Mouse (Mus musculus): ENCODE results near the gene Sipa1l3.
A peak's percentile ranks its signal among the peaks of the same experiment; 100 is the strongest.

The Sipa1l3 gene

GRCm38 (mm10) chr7:29444070-29444469 lies 74.4 kb downstream of the Sipa1l3 start:
- DNase-seq (ENCODE audit: low spot score), result no peak

DNA sequence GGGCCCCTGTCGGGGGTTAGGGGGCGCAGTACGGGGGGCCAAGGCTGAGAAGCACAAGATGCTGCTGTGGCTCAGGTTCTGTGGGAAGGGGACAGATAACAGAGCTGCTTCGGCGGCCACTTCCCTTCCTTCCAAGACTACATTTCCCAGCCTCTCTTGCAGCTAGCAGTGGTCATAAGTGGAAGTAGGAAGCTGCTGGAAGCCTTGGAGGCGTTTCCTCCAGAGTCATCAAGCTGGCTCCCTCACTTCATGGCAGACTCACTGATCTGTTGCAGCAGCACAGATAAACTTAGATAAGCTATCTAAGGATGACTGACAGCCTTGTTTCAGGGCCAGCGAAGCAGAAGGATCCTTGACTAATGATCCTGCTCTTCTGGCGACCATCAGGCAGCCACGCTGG lies 76.6 kb downstream of the Sipa1l3 start:
- DNase-seq (ENCODE audit: low spot score), result peak; percentile 65

GRCm38 (mm10) chr7:29441151-29441550 lies 77.3 kb downstream of the Sipa1l3 start:
- no peak for DNase-seq (ENCODE audit: low spot score)

GRCm38 (mm10) chr7:29438655-29439282 lies 79.7 kb downstream of the Sipa1l3 start:
- no peak for DNase-seq (ENCODE audit: low spot score)

GRCm38 (mm10) chr7:29438204-29438603 lies 80.2 kb downstream of the Sipa1l3 start:
- DNase-seq (ENCODE audit: low spot score), result no peak

DNA sequence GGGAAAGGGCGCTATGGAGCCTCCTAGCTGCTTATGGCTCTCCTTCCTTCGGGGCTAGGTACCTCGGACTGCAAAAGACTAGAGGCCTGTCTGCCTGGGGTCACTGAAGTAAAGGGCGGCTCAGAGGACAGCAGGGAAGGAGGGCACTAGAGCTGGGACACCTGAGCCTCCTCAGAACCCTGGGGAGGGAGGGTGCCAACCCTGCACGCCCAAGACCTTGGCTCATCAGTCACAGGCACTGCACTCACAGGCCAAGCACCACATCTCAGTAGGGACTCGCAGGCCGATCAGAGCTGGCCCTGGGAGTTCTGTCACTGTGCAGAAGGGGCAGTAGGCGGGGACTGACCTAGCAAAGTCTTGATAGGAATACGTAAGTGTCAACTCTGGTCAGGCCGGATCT lies 81.4 kb downstream of the Sipa1l3 start:
- DNase-seq (ENCODE audit: low spot score), result no peak

DNA sequence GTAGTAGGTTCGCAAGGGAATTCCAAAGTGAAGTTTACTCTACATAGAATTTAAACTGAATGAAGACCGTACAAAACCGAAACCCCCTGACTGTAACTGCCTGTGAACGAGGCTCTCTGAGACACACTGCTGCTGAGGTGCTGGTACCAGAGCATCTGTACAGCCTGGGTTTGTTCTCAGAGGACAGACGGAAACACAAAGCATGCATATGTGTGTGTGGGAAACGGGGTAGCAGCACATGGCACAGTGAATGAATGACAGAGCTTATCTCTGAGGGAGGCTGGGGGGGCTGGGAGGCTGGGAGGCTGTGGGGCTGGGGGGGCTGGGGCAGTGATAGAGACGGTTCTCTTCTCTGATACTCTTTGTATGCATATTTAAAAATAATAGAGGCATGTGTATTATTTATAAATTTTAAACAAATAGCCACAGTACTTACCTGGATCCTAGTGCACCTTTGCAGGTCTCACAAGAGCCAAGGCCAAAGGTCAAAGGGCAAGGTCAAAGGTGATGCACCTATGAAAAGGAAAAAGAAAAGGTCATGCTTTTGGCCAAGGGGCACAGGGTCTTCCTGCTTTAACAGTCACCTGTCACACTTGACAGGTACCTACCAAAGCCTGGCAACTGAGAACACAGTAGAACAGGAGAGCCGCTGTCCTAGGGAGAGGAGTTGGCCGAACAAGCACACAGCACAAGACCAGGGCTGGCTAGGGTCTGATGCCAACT lies 84.0 kb downstream of the Sipa1l3 start:
- DNase-seq (ENCODE audit: low spot score), result no peak

DNA sequence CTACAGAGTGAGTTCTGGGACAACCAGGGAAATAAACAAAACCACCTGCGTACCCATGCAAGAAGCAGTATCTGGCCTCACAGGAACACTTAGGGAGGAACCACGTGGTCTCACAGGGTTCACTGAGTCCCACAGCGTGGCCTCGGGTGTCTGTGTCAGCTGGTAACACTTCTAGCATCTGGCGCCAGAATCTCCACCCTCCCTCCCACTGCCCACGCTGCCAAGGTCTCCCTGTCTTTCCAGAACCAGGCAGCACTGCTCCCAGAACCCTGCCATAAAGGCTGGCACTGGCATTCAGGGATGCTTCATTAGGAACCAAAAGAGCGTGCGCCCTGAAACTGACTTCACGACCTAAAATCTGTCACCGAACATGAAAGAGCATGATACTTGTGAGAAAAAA lies 84.7 kb downstream of the Sipa1l3 start:
- DNase-seq (ENCODE audit: low spot score), result no peak

- no peak for DNase-seq (ENCODE audit: low spot score)
These were observed 85.4 kb downstream of the Sipa1l3 start for GRCm38 (mm10) chr7:29432947-29433553.

- DNase-seq (ENCODE audit: low spot score), result no peak
These were observed 86.1 kb downstream of the Sipa1l3 start for GRCm38 (mm10) chr7:29432180-29432946.

DNA sequence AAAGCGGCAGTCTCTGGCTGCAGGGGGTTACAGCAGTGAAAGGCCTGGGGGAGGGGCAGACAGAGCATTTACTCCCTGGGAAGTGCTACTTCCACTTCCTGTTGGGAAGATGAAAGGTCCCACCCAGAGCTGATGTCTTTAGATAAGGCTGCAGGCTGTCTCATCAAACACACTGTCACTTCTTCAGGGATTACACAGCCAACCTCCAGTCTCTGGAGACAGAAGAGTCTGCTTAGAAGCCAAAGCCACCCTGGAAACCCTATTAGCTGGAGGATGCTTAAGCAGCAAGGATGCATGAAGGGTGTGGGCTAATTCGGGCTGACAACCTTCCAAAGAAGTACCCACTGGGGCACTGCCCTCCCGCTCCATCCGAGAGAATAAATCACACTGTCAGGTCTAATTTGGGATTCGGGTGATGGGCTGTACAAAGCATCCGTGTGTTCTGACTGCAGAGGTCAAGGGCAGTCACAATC lies 87.7 kb downstream of the Sipa1l3 start:
- no peak for DNase-seq (ENCODE audit: low spot score)

DNA sequence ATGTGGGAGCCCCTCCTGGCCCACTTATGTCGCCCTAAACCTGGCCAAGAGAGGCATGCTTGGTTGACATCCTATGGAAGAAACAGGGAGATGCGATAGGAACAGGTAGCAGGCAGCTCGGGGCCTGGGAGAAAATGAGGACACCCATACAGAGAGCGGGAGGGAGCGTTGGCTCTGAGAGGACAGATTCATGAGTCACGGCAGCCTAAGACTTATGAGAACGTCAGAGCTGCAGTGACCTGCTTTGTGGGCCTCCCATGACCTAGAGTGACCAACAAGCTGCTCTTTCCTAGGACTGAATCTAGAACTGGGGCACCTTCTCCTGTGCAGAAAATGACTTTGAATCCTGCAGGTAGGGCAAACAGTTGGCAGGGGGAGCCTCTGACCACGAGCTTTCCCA lies 92.4 kb downstream of the Sipa1l3 start:
- no peak for DNase-seq (ENCODE audit: low spot score)

- no peak for DNase-seq (ENCODE audit: low spot score)
These were observed 93.0 kb downstream of the Sipa1l3 start for GRCm38 (mm10) chr7:29425413-29425827.

- DNase-seq (ENCODE audit: low spot score), result peak; percentile 61
These were observed 93.8 kb downstream of the Sipa1l3 start for GRCm38 (mm10) chr7:29424690-29425089.

GRCm38 (mm10) chr7:29421909-29422244 lies 96.6 kb downstream of the Sipa1l3 start:
- no peak for DNase-seq (ENCODE audit: low spot score)

GRCm38 (mm10) chr7:29421240-29421908 lies 97.1 kb downstream of the Sipa1l3 start:
- DNase-seq (ENCODE audit: low spot score), result no peak

GRCm38 (mm10) chr7:29419836-29420235 lies 98.6 kb downstream of the Sipa1l3 start:
- no peak for DNase-seq (ENCODE audit: low spot score)

DNA sequence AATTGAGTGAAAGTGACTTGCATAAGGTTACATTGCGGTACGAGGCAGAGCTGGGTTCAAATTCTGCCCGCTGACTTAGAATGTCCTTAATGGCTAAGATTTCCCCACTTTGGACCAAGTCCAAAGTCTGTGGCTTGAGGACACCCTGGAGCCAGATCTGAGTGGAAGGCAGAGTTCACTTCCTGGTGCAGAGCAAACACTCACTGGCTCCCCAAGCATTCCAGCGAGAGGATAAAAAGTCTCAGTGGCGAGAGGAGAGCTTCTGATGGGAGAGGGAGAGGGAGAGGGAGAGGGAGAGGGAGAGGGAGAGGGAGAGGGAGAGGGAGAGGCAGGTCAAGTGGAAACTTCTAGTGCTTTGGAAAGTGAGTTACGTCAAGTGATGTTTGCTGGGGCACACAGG lies 100.2 kb downstream of the Sipa1l3 start:
- DNase-seq (ENCODE audit: low spot score), result peak; percentile 51

- DNase-seq (ENCODE audit: low spot score), result no peak
These were observed 100.9 kb downstream of the Sipa1l3 start for GRCm38 (mm10) chr7:29417332-29418069.

GRCm38 (mm10) chr7:29416906-29417305 lies 101.5 kb downstream of the Sipa1l3 start:
- no peak for DNase-seq (ENCODE audit: low spot score)

GRCm38 (mm10) chr7:29411838-29412580 lies 106.4 kb downstream of the Sipa1l3 start:
- DNase-seq (ENCODE audit: low spot score), result no peak
